Mouse (Mus musculus): ENCODE results near the gene Pnma1.

Gene Pnma1

GRCm38 (mm10) chr12:84178052-84178451 lies 29.8 kb upstream of the Pnma1 start:
- no peak for DNase-seq

- DNase-seq = peak in 1 of 2 experiments; percentile 43
Observed at GRCm38 (mm10) chr12:84176886-84177765, 28.8 kb upstream of the Pnma1 start.

GRCm38 (mm10) chr12:84176126-84176769 lies 28.0 kb upstream of the Pnma1 start:
- DNase-seq = peak in 1 of 2 experiments; percentile 59

- DNase-seq = peak; percentile 82 to 84
Observed at GRCm38 (mm10) chr12:84175659-84176061, 27.4 kb upstream of the Pnma1 start.

GRCm38 (mm10) chr12:84174871-84175270 lies 26.6 kb upstream of the Pnma1 start:
- DNase-seq = no peak

GRCm38 (mm10) chr12:84174190-84174811 lies 26.0 kb upstream of the Pnma1 start:
- DNase-seq = peak; percentile 61 to 72

- no peak for DNase-seq
Observed at GRCm38 (mm10) chr12:84173309-84173915, 25.1 kb upstream of the Pnma1 start.

- peak; percentile 60 to 64 for DNase-seq
Observed at GRCm38 (mm10) chr12:84172862-84173261, 24.6 kb upstream of the Pnma1 start.

GRCm38 (mm10) chr12:84172216-84172615 lies 23.9 kb upstream of the Pnma1 start:
- no peak for DNase-seq

- DNase-seq = no peak
Observed at GRCm38 (mm10) chr12:84170610-84171009, 22.3 kb upstream of the Pnma1 start.

- DNase-seq = no peak
Observed at GRCm38 (mm10) chr12:84165631-84166373, 17.5 kb upstream of the Pnma1 start.

- no peak for DNase-seq
Observed at GRCm38 (mm10) chr12:84163586-84164110, 15.4 kb upstream of the Pnma1 start.

GRCm38 (mm10) chr12:84163133-84163532 lies 14.8 kb upstream of the Pnma1 start:
- peak; percentile 62 to 69 for DNase-seq

- DNase-seq = no peak
Observed at GRCm38 (mm10) chr12:84161616-84162433, 13.5 kb upstream of the Pnma1 start.

GRCm38 (mm10) chr12:84161116-84161515 lies 12.8 kb upstream of the Pnma1 start:
- no peak for DNase-seq

GRCm38 (mm10) chr12:84160491-84160890 lies 12.2 kb upstream of the Pnma1 start:
- no peak for DNase-seq

- DNase-seq = no peak
Observed at GRCm38 (mm10) chr12:84158156-84158555, 9.9 kb upstream of the Pnma1 start.

GRCm38 (mm10) chr12:84156210-84156609 lies 7.9 kb upstream of the Pnma1 start:
- no peak for DNase-seq

- DNase-seq = peak in 1 of 2 experiments; percentile 59
Observed at GRCm38 (mm10) chr12:84155523-84155871, 7.2 kb upstream of the Pnma1 start.

- DNase-seq = peak; percentile 94 to 97
Observed at GRCm38 (mm10) chr12:84154786-84155522, 6.7 kb upstream of the Pnma1 start.

GRCm38 (mm10) chr12:84153414-84153813 lies 5.1 kb upstream of the Pnma1 start:
- no peak for DNase-seq

Measured in cerebellum, postnatal 14 days (tissue).